Mouse (Mus musculus): ENCODE measurements around the gene Peli2. TPM values are rescaled to one million over a fixed set of nuclear protein-coding genes. Genes with fewer than 3 reads are reported as not detected.
A peak's percentile ranks its signal among the peaks of the same experiment; 100 is the strongest.

The Peli2 gene
- polyA plus RNA-seq, 1 experiment from 2014 or later, result 11.7 TPM

DNA sequence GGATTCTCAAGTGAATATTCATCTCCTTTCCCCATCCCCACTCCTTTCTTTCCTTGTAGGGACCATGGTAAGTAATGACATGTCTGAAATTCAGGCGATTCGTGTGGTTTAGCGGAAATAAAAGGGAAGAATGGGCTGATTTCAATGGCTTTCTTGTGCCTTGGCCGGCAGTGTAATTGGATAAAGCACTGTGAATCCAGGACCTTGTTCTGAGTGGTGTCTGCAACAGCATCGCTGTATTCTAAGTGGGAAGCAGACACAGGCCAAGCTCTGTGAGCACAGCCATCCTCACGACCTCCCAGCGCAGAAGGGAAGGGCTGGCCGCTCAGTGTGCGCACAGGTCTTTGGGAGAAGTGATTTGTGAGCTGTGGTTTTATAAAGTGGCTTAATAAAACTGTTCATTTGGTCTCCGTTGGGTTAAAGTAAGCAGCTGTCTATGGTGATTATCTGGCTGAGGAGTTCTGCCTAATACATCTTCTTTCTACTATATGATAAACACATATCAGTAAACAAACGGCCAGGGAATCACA lies 15.3 kb downstream of the Peli2 start:
- no peak overlapping the region for H3K4me3 ChIP-seq (ENCODE audit: low read depth, low read length)
- no peak overlapping the region for H3K27ac ChIP-seq (ENCODE audit: low read length)
- H3K9ac ChIP-seq (replicated peaks; ENCODE audit: low read depth), result no peak overlapping the region
- H3K27me3 ChIP-seq (replicated peaks; ENCODE audit: insufficient read depth, low read length), result no peaks in the 10 kb centered on the region
- H3K36me3 ChIP-seq (ENCODE audit: insufficient read depth, low read length), result no peaks in the 10 kb centered on the region
- TF ChIP-seq EP300 (IDR thresholded peaks at IDR 0.05) (no peak), CTCF (IDR thresholded peaks at IDR 0.05) (no peak)
- no peak for ATAC-seq
- no peak for DNase-seq (ENCODE audit: low spot score)
- peaks cover 40% of the 10 kb centered on the region for H3K4me1 ChIP-seq (ENCODE audit: insufficient read depth, low read depth, low read length)
- H3K4me2 ChIP-seq (replicated peaks; ENCODE audit: low read depth, low read length), result no peak overlapping the region
- 68% methylated on average over 11 of the region's 11 CpGs for WGBS
- no peaks in the 10 kb centered on the region for H3K9me3 ChIP-seq (ENCODE audit: low read length)

GRCm38 (mm10) chr14:48137731-48138130 lies 17.1 kb downstream of the Peli2 start:
- 0 out of 2 replicates have a peak overlapping the region, but pooled peaks have one; percentile 3 for H3K4me2 ChIP-seq (replicated peaks; ENCODE audit: low read depth, low read length)
- 57% methylated on average over 8 of the region's 8 CpGs for WGBS
- H3K4me1 ChIP-seq (ENCODE audit: insufficient read depth, low read depth, low read length), result peaks cover 30% of the 10 kb centered on the region
- ATAC-seq (no peak), DNase-seq (ENCODE audit: low spot score) (no peak)
- no peaks in the 10 kb centered on the region for H3K27me3 ChIP-seq (replicated peaks; ENCODE audit: insufficient read depth, low read length)
- H3K4me3 ChIP-seq (ENCODE audit: low read depth, low read length), result no peak overlapping the region
- no peak overlapping the region for H3K9ac ChIP-seq (replicated peaks; ENCODE audit: low read depth)
- no peaks in the 10 kb centered on the region for H3K9me3 ChIP-seq (ENCODE audit: low read length)
- no peak overlapping the region for H3K27ac ChIP-seq (ENCODE audit: low read length)
- no peaks in the 10 kb centered on the region for H3K36me3 ChIP-seq (ENCODE audit: insufficient read depth, low read length)
- TF ChIP-seq EP300 (IDR thresholded peaks at IDR 0.05), result no peak
- no peak for TF ChIP-seq CTCF (IDR thresholded peaks at IDR 0.05)

DNA sequence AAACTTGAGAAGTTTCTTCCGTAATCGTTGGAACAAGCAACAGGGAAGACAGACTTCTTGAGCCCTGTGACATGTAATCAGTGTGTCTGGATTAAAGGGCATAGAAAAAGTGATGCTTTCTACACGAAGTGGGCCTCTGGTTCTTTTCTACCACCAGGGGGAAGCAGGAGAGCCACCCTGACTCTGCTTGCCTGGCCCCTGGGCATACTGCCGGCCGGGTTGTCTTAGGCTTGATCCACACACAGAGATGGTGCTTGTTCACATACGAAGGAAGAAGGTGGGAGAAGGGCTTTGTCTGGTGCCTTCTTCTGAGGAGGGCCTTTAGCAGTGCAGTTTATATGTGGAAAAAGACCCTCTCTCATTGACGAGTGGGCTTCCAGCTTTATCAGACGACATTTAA lies 17.5 kb downstream of the Peli2 start:
- Histone ChIP-seq H3K4me2 (replicated peaks; ENCODE audit: low read depth, low read length) (no peak overlapping the region), H3K9me3 (ENCODE audit: low read length) (no peaks in the 10 kb centered on the region), H3K9ac (replicated peaks; ENCODE audit: low read depth) (no peak overlapping the region), H3K27me3 (replicated peaks; ENCODE audit: insufficient read depth, low read length) (no peaks in the 10 kb centered on the region), H3K27ac (ENCODE audit: low read length) (no peak overlapping the region), H3K36me3 (ENCODE audit: insufficient read depth, low read length) (no peaks in the 10 kb centered on the region), H3K4me1 (ENCODE audit: insufficient read depth, low read depth, low read length) (peaks cover 28% of the 10 kb centered on the region), H3K4me3 (ENCODE audit: low read depth, low read length) (no peak overlapping the region)
- DNase-seq (ENCODE audit: low spot score) (peak; percentile 78), ATAC-seq (peak; percentile 59)
- WGBS, result 49% methylated on average over 8 of the region's 8 CpGs
- TF ChIP-seq CTCF (IDR thresholded peaks at IDR 0.05) (peak; percentile 83), EP300 (IDR thresholded peaks at IDR 0.05) (no peak)

DNA sequence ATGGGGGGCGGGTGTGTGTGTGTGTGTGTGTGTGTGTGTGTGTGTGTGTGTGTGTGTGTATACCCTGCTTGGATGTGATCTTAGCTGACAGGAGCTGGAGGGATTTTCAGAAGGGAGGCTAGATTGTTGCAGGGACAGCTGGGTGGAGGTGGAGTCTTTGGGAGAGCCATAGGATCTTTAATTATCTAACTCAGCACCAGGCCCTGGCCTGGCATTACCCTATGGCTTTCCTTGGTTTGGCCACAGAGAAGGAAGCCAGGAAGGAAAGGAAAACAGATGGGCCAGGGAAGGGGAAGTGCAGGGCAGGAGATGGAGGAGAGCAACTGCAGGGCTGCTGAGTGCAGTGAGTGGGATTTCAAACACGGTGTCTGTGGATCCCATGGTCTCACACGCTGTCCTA lies 18.8 kb downstream of the Peli2 start:
- Histone ChIP-seq H3K4me1 (ENCODE audit: insufficient read depth, low read depth, low read length) (peaks cover 15% of the 10 kb centered on the region; the same call in 1 of the 2 replicates), H3K9ac (replicated peaks; ENCODE audit: low read depth) (no peak overlapping the region), H3K36me3 (ENCODE audit: insufficient read depth, low read length) (no peaks in the 10 kb centered on the region), H3K27ac (ENCODE audit: low read length) (no peak overlapping the region), H3K9me3 (ENCODE audit: low read length) (no peaks in the 10 kb centered on the region), H3K4me3 (ENCODE audit: low read depth, low read length) (no peak overlapping the region), H3K27me3 (replicated peaks; ENCODE audit: insufficient read depth, low read length) (no peaks in the 10 kb centered on the region), H3K4me2 (replicated peaks; ENCODE audit: low read depth, low read length) (no peak overlapping the region)
- WGBS, result 76% methylated on average over 3 of the region's 3 CpGs
- ATAC-seq, result no peak
- TF ChIP-seq EP300 (IDR thresholded peaks at IDR 0.05), result no peak
- TF ChIP-seq CTCF (IDR thresholded peaks at IDR 0.05), result no peak
- DNase-seq (ENCODE audit: low spot score), result no peak

GRCm38 (mm10) chr14:48141694-48142093 lies 21.1 kb downstream of the Peli2 start:
- Histone ChIP-seq H3K9ac (replicated peaks; ENCODE audit: low read depth) (no peak overlapping the region), H3K4me1 (ENCODE audit: insufficient read depth, low read depth, low read length) (peaks cover 7% of the 10 kb centered on the region; the same call in 1 of the 2 replicates), H3K4me3 (ENCODE audit: low read depth, low read length) (no peak overlapping the region), H3K4me2 (replicated peaks; ENCODE audit: low read depth, low read length) (no peak overlapping the region), H3K27ac (ENCODE audit: low read length) (no peak overlapping the region), H3K36me3 (ENCODE audit: insufficient read depth, low read length) (no peaks in the 10 kb centered on the region), H3K9me3 (ENCODE audit: low read length) (no peaks in the 10 kb centered on the region), H3K27me3 (replicated peaks; ENCODE audit: insufficient read depth, low read length) (no peaks in the 10 kb centered on the region)
- WGBS, result 78% methylated on average over 8 of the region's 8 CpGs
- TF ChIP-seq EP300 (IDR thresholded peaks at IDR 0.05) (no peak), CTCF (IDR thresholded peaks at IDR 0.05) (no peak)
- no peak for DNase-seq (ENCODE audit: low spot score)
- ATAC-seq, result no peak

GRCm38 (mm10) chr14:48142696-48143095 lies 22.1 kb downstream of the Peli2 start:
- no peak overlapping the region for H3K4me2 ChIP-seq (replicated peaks; ENCODE audit: low read depth, low read length)
- no peak for ATAC-seq
- WGBS, result 72% methylated on average over 10 of the region's 10 CpGs
- no peak for DNase-seq (ENCODE audit: low spot score)
- H3K9me3 ChIP-seq (ENCODE audit: low read length), result no peaks in the 10 kb centered on the region
- TF ChIP-seq EP300 (IDR thresholded peaks at IDR 0.05) (no peak), CTCF (IDR thresholded peaks at IDR 0.05) (no peak)
- H3K27ac ChIP-seq (ENCODE audit: low read length), result no peak overlapping the region
- H3K4me1 ChIP-seq (ENCODE audit: insufficient read depth, low read depth, low read length), result peaks cover 2% of the 10 kb centered on the region; the same call in 1 of the 2 replicates
- no peaks in the 10 kb centered on the region for H3K36me3 ChIP-seq (ENCODE audit: insufficient read depth, low read length)
- H3K4me3 ChIP-seq (ENCODE audit: low read depth, low read length), result no peak overlapping the region
- H3K27me3 ChIP-seq (replicated peaks; ENCODE audit: insufficient read depth, low read length), result no peaks in the 10 kb centered on the region
- no peak overlapping the region for H3K9ac ChIP-seq (replicated peaks; ENCODE audit: low read depth)

DNA sequence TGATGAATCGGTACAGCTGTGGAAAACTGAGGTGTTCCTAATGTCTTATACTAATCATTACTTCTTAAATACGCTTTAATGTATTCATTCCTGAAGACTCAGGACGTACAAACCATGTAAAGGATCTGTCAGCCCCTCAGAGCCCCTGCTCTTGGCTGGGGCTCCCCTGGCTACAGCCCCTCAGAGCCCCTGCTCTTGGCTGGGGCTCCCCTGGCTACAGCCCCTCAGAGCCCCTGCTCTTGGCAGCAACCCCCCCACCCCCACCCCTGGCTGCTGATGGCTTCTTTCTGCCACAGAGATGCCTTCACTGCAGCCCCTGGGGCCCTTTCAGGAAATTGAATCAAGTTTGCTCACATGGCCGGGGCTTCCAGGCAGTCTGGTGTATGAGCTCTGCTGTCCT lies 22.5 kb downstream of the Peli2 start:
- TF ChIP-seq EP300 (IDR thresholded peaks at IDR 0.05), result no peak
- TF ChIP-seq CTCF (IDR thresholded peaks at IDR 0.05), result no peak
- H3K9ac ChIP-seq (replicated peaks; ENCODE audit: low read depth), result no peak overlapping the region
- H3K9me3 ChIP-seq (ENCODE audit: low read length), result no peaks in the 10 kb centered on the region
- no peak overlapping the region for H3K27ac ChIP-seq (ENCODE audit: low read length)
- H3K27me3 ChIP-seq (replicated peaks; ENCODE audit: insufficient read depth, low read length), result no peaks in the 10 kb centered on the region
- DNase-seq (ENCODE audit: low spot score) (no peak), ATAC-seq (no peak)
- H3K4me3 ChIP-seq (ENCODE audit: low read depth, low read length), result no peak overlapping the region
- no peak overlapping the region for H3K4me2 ChIP-seq (replicated peaks; ENCODE audit: low read depth, low read length)
- H3K36me3 ChIP-seq (ENCODE audit: insufficient read depth, low read length), result no peaks in the 10 kb centered on the region
- H3K4me1 ChIP-seq (ENCODE audit: insufficient read depth, low read depth, low read length), result no peaks in the 10 kb centered on the region
- WGBS, result 68% methylated on average over 4 of the region's 4 CpGs
